Mouse (Mus musculus): ENCODE results near the gene Cgrrf1. TPM values are rescaled to one million over a fixed set of nuclear protein-coding genes. Genes with fewer than 3 reads are reported as not detected.

Gene Cgrrf1
- total RNA-seq, 1 experiment: 6.6 TPM

DNA sequence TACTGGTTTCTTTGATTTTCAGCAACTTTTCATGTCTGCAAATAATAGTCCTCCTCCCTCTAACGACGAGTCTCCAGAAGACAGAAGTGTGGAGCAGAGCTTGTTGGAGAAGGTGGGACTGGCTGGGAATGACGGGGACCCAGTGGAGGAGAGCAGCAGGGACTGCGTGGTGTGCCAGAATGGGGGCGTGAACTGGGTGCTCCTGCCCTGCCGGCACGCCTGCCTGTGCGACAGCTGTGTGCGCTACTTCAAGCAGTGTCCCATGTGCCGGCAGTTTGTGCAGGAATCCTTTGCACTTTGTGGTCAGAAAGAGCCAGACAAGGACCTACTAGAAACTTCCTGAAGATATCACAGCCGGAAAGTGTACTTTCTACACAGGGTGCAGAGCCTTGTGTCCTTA is 21.8 kb downstream of the Cgrrf1 start:
- Histone ChIP-seq H3K36me3 (ENCODE audit: control insufficient read depth, insufficient read depth, low read length, poor library complexity, severe bottlenecking) (no peaks in the 10 kb centered on the region), H3K9me3 (ENCODE audit: control insufficient read depth, insufficient read depth, low read depth, low read length) (no peaks in the 10 kb centered on the region), H3K9ac (ENCODE audit: insufficient read depth, low read depth, low read length, poor library complexity, severe bottlenecking) (no peak overlapping the region), H3K4me3 (ENCODE audit: insufficient read depth in 1 of 2, low read depth in 1 of 2, low read length in 2 of 2, poor library complexity in 1 of 2, severe bottlenecking in 1 of 2) (no peak overlapping the region), H3K4me1 (ENCODE audit: control insufficient read depth in 2 of 2, insufficient read depth in 2 of 2, low read length in 2 of 2, poor library complexity in 1 of 2) (no peaks in the 10 kb centered on the region), H3K27ac (ENCODE audit: insufficient read depth, low read depth, low read length, poor library complexity, severe bottlenecking) (no peak overlapping the region)
- TF ChIP-seq ZNF384 (IDR thresholded peaks at IDR 0.05; ENCODE audit: low read depth, low read length) (no peak), CHD2 (IDR thresholded peaks at IDR 0.05; ENCODE audit: low read depth, low read length) (no peak), ZC3H11A (IDR thresholded peaks at IDR 0.05; ENCODE audit: borderline replicate concordance, low read depth, low read length) (no peak), MAFK (IDR thresholded peaks at IDR 0.05; ENCODE audit: insufficient read depth, low read depth, low read length) (no peak), HCFC1 (IDR thresholded peaks at IDR 0.05; ENCODE audit: borderline replicate concordance, insufficient read depth, low read length) (no peak)
- in situ Hi-C loops (cut with MboI; ENCODE audit: low sequenced_read_pairs in 2 of 2, unreplicated experiment in 2 of 2): no loop called here
- no peak for DNase-seq (ENCODE audit: low read depth, low spot score)

GRCm38 (mm10) chr14:46862922-46863321 is 31.0 kb downstream of the Cgrrf1 start:
- Histone ChIP-seq H3K27ac (ENCODE audit: insufficient read depth, low read depth, low read length, poor library complexity, severe bottlenecking) (no peak overlapping the region), H3K4me3 (ENCODE audit: insufficient read depth in 1 of 2, low read depth in 1 of 2, low read length in 2 of 2, poor library complexity in 1 of 2, severe bottlenecking in 1 of 2) (no peak overlapping the region), H3K9me3 (ENCODE audit: control insufficient read depth, insufficient read depth, low read depth, low read length) (no peaks in the 10 kb centered on the region), H3K36me3 (ENCODE audit: control insufficient read depth, insufficient read depth, low read length, poor library complexity, severe bottlenecking) (no peaks in the 10 kb centered on the region), H3K9ac (ENCODE audit: insufficient read depth, low read depth, low read length, poor library complexity, severe bottlenecking) (no peak overlapping the region), H3K4me1 (ENCODE audit: control insufficient read depth in 2 of 2, insufficient read depth in 2 of 2, low read length in 2 of 2, poor library complexity in 1 of 2) (no peaks in the 10 kb centered on the region)
- TF ChIP-seq ZC3H11A (IDR thresholded peaks at IDR 0.05; ENCODE audit: borderline replicate concordance, low read depth, low read length) (no peak), CHD2 (IDR thresholded peaks at IDR 0.05; ENCODE audit: low read depth, low read length) (no peak), HCFC1 (IDR thresholded peaks at IDR 0.05; ENCODE audit: borderline replicate concordance, insufficient read depth, low read length) (no peak)
- in situ Hi-C loops (cut with MboI; ENCODE audit: low sequenced_read_pairs in 2 of 2, unreplicated experiment in 2 of 2): no loop called here
- no peak for DNase-seq (ENCODE audit: low read depth, low spot score)

DNA sequence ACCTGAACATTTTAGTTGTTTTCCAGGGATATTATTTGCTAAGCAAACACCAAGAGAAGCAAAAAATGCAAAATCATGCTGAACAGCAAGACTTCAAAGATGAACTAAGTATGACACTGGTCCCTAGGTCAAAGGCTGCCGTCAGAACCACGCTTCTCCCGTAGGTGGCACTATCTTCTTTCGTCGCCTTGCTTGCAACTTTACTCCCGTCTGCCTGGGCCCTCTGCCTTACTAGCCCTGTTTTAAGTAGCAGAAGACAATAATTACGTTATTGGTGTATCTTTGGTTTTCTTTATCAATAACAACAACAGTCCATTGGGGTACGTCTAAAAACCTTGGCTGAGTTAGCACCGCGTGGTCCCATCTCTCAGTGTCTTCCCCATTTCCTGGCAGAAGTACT is 49.0 kb downstream of the Cgrrf1 start:
- Histone ChIP-seq H3K4me1 (ENCODE audit: control insufficient read depth in 2 of 2, insufficient read depth in 2 of 2, low read length in 2 of 2, poor library complexity in 1 of 2) (peaks cover 0 to 5% of the 10 kb centered on the region in 2 experiments; a peak in 1 of 4 replicates), H3K9me3 (ENCODE audit: control insufficient read depth, insufficient read depth, low read depth, low read length) (no peaks in the 10 kb centered on the region), H3K36me3 (ENCODE audit: control insufficient read depth, insufficient read depth, low read length, poor library complexity, severe bottlenecking) (no peaks in the 10 kb centered on the region), H3K27ac (ENCODE audit: insufficient read depth, low read depth, low read length, poor library complexity, severe bottlenecking) (no peak overlapping the region), H3K4me3 (ENCODE audit: insufficient read depth in 1 of 2, low read depth in 1 of 2, low read length in 2 of 2, poor library complexity in 1 of 2, severe bottlenecking in 1 of 2) (no peak overlapping the region), H3K9ac (ENCODE audit: insufficient read depth, low read depth, low read length, poor library complexity, severe bottlenecking) (no peak overlapping the region)
- TF ChIP-seq MAFK (IDR thresholded peaks at IDR 0.05; ENCODE audit: insufficient read depth, low read depth, low read length) (0 out of 2 replicates have a peak, but pooled peaks have one; percentile 23), HCFC1 (IDR thresholded peaks at IDR 0.05; ENCODE audit: borderline replicate concordance, insufficient read depth, low read length) (no peak), ZC3H11A (IDR thresholded peaks at IDR 0.05; ENCODE audit: borderline replicate concordance, low read depth, low read length) (peak; percentile 48; the same call in 1 of the 2 replicates)
- peak; percentile 35 for DNase-seq (ENCODE audit: low read depth, low spot score)
- in situ Hi-C loops (cut with MboI; ENCODE audit: low sequenced_read_pairs in 2 of 2, unreplicated experiment in 2 of 2): no loop called here

DNA sequence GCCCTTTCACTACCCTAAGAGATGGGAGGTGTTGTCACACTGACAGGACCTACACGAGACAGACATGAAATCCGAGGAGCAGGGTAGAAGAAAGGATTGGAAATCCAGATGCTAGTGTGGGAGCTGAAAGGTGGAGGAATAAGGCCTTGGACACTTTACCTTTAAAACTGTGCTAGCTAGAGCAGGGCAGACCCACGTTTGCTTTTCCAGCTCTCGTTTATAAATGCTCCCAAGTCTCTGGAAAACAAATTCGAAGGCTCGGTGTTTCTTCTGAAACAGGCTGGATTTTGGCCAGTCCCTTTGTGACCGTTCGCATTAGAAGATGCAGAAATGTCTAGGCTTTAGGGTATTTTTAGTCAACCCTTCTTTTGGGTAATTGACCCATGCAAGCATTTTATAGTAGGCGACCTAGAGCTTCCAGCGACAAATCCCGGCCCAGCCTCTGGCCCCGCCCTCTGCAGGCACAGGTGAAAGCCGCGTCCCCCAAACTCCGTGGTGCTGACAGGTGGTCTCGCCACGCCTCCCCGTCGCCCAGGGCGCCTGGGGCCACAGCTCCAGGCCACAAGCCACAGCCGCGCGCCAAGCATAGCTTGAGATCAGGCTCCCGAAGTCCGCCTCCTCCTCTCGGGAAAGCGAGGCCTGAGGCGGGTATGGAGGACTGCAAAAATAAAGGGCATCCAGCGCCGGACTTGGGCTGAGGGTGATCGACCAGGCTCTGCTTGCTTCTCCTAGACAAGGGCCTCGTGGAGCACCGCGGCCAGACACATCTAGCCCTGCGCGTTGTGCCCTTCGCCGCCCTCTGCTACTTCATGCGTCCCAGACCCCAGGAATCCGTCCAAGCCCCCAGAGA is 49.9 kb downstream of the Cgrrf1 start:
- H3K9me3 ChIP-seq (ENCODE audit: control insufficient read depth, insufficient read depth, low read depth, low read length): no peaks in the 10 kb centered on the region
- peak overlapping the region; percentile 72 to 85 for H3K4me3 ChIP-seq (ENCODE audit: insufficient read depth in 1 of 2, low read depth in 1 of 2, low read length in 2 of 2, poor library complexity in 1 of 2, severe bottlenecking in 1 of 2)
- no peaks in the 10 kb centered on the region for H3K36me3 ChIP-seq (ENCODE audit: control insufficient read depth, insufficient read depth, low read length, poor library complexity, severe bottlenecking)
- H3K9ac ChIP-seq (ENCODE audit: insufficient read depth, low read depth, low read length, poor library complexity, severe bottlenecking): peak overlapping the region; percentile 70
- DNase-seq (ENCODE audit: low read depth, low spot score): peak; percentile 29
- in situ Hi-C loops (cut with MboI; ENCODE audit: low sequenced_read_pairs in 2 of 2, unreplicated experiment in 2 of 2): no loop called here
- TF ChIP-seq CHD2 (IDR thresholded peaks at IDR 0.05; ENCODE audit: low read depth, low read length) (no peak), HCFC1 (IDR thresholded peaks at IDR 0.05; ENCODE audit: borderline replicate concordance, insufficient read depth, low read length) (no peak), ZNF384 (IDR thresholded peaks at IDR 0.05; ENCODE audit: low read depth, low read length) (no peak), ZC3H11A (IDR thresholded peaks at IDR 0.05; ENCODE audit: borderline replicate concordance, low read depth, low read length) (no peak)
- H3K27ac ChIP-seq (ENCODE audit: insufficient read depth, low read depth, low read length, poor library complexity, severe bottlenecking): no peak overlapping the region
- peaks cover 0 to 5% of the 10 kb centered on the region in 2 experiments; a peak in 1 of 4 replicates for H3K4me1 ChIP-seq (ENCODE audit: control insufficient read depth in 2 of 2, insufficient read depth in 2 of 2, low read length in 2 of 2, poor library complexity in 1 of 2)
